Mouse (Mus musculus): ENCODE data around the gene 4931406C07Rik. TPM values are rescaled to one million over a fixed set of nuclear protein-coding genes. Genes with fewer than 3 reads are reported as not detected.
"Not testable (repeated sequence)": the region's sequence is repeated elsewhere in the genome, so short reads cannot be mapped to it uniquely, and the experiment has no call there.

4931406C07Rik gene
- polyA plus RNA-seq (2011; ENCODE audit: insufficient read length, low read depth, missing spikeins): 40.8 and 51.0 TPM in 2 replicates

DNA sequence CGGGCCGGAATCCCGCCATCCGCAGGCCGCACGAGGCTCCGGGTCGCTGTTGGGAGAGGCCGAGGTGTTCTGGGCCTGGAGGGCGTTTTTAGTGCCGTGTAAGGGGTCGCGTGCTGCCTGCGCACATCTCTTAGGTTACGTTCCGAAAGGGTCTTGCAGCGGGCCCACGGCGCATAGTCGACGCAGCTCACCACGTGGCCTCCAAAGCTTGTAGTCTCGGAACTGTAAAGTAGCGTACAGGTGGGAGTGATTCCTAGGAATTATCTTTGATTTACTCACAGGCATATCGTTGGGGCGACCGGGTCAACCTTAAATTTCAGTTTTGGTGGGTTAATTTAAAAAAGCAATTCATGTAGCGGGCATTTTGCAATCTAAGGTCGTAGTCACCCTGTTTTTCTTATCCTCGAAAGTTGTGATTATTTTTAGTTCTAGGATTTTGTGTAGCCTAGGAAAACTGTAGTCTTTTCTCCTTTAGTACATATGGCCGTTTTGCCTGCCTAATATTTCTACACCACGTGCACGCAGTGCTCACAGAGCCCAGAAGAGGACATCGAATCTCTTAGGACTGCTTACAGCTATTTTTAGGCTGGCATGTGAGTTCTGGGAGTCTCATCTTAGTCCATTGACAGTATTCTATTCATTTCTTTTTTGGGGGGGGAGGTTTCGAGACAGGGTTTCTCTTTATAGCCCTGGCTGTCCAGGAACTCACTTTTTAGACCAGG lies at the start of gene 4931406C07Rik:
Gene 4931406C07Rik, minus strand, starts transcription at position 51 of the 722 bp plus-strand sequence.
- no peak for TF ChIP-seq POLR2A (IDR thresholded peaks at IDR 0.05; ENCODE audit: low read depth, low read length)
- no peak for TF ChIP-seq CTCF (IDR thresholded peaks at IDR 0.05; ENCODE audit: borderline replicate concordance, insufficient read depth, low read length)
- H3K27ac ChIP-seq (ENCODE audit: insufficient read depth, low read length): peak within 1 kb of the TSS; percentile 41
- H3K4me3 ChIP-seq (ENCODE audit: insufficient read depth, low read length): peak within 1 kb of the TSS; percentile 93
- H3K4me1 ChIP-seq (ENCODE audit: control insufficient read depth, insufficient read depth, low read length): no peaks in the 10 kb centered on the region; the same call in 1 of the 2 replicates

GRCm38 (mm10) chr9:15349925-15350324 lies 43.7 kb upstream of the 4931406C07Rik start:
- TF ChIP-seq POLR2A (IDR thresholded peaks at IDR 0.05; ENCODE audit: low read depth, low read length): no peak
- no peak for TF ChIP-seq CTCF (IDR thresholded peaks at IDR 0.05; ENCODE audit: borderline replicate concordance, insufficient read depth, low read length)
- Histone ChIP-seq H3K4me1 (ENCODE audit: control insufficient read depth, insufficient read depth, low read length) (no peaks in the 10 kb centered on the region), H3K27ac (ENCODE audit: insufficient read depth, low read length) (no peak overlapping the region), H3K4me3 (ENCODE audit: insufficient read depth, low read length) (no peak overlapping the region)

- TF ChIP-seq POLR2A (IDR thresholded peaks at IDR 0.05; ENCODE audit: low read depth, low read length) (no peak), CTCF (IDR thresholded peaks at IDR 0.05; ENCODE audit: borderline replicate concordance, insufficient read depth, low read length) (no peak)
- Histone ChIP-seq H3K4me3 (ENCODE audit: insufficient read depth, low read length) (no peak overlapping the region), H3K4me1 (ENCODE audit: control insufficient read depth, insufficient read depth, low read length) (no peaks in the 10 kb centered on the region), H3K27ac (ENCODE audit: insufficient read depth, low read length) (no peak overlapping the region)
Measured at GRCm38 (mm10) chr9:15337776-15338175, 31.5 kb upstream of the 4931406C07Rik start.

- no peaks in the 10 kb centered on the region for H3K4me1 ChIP-seq (ENCODE audit: control insufficient read depth, insufficient read depth, low read length)
- no peak overlapping the region for H3K4me3 ChIP-seq (ENCODE audit: insufficient read depth, low read length)
- no peak overlapping the region for H3K27ac ChIP-seq (ENCODE audit: insufficient read depth, low read length)
- TF ChIP-seq CTCF (IDR thresholded peaks at IDR 0.05; ENCODE audit: borderline replicate concordance, insufficient read depth, low read length): no peak
- 0 out of 2 replicates have a peak, but pooled peaks have one; percentile 3 for TF ChIP-seq POLR2A (IDR thresholded peaks at IDR 0.05; ENCODE audit: low read depth, low read length)
Measured at GRCm38 (mm10) chr9:15318170-15318742, 12.0 kb upstream of the 4931406C07Rik start.

- Histone ChIP-seq H3K4me1 (ENCODE audit: control insufficient read depth, insufficient read depth, low read length) (no peaks in the 10 kb centered on the region), H3K4me3 (ENCODE audit: insufficient read depth, low read length) (no peak overlapping the region), H3K27ac (ENCODE audit: insufficient read depth, low read length) (no peak overlapping the region)
- TF ChIP-seq CTCF (IDR thresholded peaks at IDR 0.05; ENCODE audit: borderline replicate concordance, insufficient read depth, low read length): no peak
- no peak; the same call in 1 of the 2 replicates for TF ChIP-seq POLR2A (IDR thresholded peaks at IDR 0.05; ENCODE audit: low read depth, low read length)
Measured at GRCm38 (mm10) chr9:15317223-15318169, 11.2 kb upstream of the 4931406C07Rik start.

DNA sequence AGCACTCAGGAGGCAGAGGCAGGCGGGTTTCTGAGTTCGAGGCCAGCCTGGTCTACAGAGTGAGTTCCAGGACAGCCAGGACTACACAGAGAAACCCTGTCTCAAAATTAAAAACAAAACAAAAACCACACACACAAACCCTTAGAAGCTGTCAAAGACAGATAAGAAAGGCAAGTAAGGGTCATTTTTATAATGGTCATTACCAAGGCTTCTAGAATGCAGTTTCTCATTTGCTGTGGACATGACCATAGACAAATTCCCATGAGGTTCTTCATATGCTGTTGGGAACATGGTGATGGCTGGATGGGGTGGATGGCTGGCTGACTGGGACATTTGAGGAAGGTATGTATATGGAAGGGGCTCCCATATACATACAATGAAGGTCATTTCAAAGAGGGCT lies 10.0 kb upstream of the 4931406C07Rik start:
- H3K27ac ChIP-seq (ENCODE audit: insufficient read depth, low read length): not testable (repeated sequence)

DNA sequence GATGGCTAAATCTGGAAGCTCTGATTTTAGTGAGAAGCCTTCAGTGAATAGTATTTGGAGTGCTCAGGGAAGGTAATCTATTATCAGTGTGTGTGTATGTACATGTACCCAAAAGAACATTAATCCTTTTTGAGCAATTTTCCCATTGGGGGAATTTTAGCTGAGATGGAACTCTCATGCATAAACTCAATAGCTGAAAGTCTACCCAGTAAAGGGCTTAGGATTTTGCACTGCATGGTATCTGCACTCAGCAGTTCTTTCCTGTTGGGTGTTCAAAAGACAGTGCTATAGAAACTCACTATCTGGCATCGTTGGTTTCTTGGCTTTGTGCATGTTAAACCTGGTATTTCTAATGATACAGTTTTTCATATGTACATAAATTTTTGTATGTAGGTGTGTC lies 8.4 kb upstream of the 4931406C07Rik start:
- no peak for TF ChIP-seq CTCF (IDR thresholded peaks at IDR 0.05; ENCODE audit: borderline replicate concordance, insufficient read depth, low read length)
- no peak for TF ChIP-seq POLR2A (IDR thresholded peaks at IDR 0.05; ENCODE audit: low read depth, low read length)
- Histone ChIP-seq H3K4me1 (ENCODE audit: control insufficient read depth, insufficient read depth, low read length) (no peaks in the 10 kb centered on the region), H3K4me3 (ENCODE audit: insufficient read depth, low read length) (no peak overlapping the region), H3K27ac (ENCODE audit: insufficient read depth, low read length) (no peak overlapping the region)

More for the DNA sequence above, 10.0 kb upstream of the 4931406C07Rik start:
- H3K4me1 ChIP-seq (ENCODE audit: control insufficient read depth, insufficient read depth, low read length); H3K4me3 ChIP-seq (ENCODE audit: insufficient read depth, low read length): not testable (repeated sequence)

DNA sequence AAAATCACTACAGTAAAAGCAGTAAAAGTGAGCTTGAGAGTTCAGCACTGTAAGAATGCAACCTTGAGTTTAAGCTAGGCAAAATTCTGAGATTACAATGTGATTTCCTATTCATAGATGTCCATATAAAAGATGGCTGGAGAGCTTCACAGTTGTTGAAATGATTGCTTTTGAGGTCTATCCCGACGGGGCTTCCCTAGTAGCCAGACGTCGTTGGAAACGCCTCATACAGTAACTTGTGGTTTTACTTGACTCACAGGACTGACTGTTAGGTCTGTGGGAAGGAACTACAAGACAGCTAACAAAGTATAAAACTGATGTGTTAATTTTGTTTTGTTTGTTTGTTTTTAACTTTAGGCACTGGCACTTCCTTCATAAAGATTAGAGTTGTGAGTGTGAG lies 7.4 kb upstream of the 4931406C07Rik start:
- no peak overlapping the region for H3K4me3 ChIP-seq (ENCODE audit: insufficient read depth, low read length)
- H3K27ac ChIP-seq (ENCODE audit: insufficient read depth, low read length): no peak overlapping the region
- TF ChIP-seq POLR2A (IDR thresholded peaks at IDR 0.05; ENCODE audit: low read depth, low read length) (no peak), CTCF (IDR thresholded peaks at IDR 0.05; ENCODE audit: borderline replicate concordance, insufficient read depth, low read length) (no peak)
- no peaks in the 10 kb centered on the region for H3K4me1 ChIP-seq (ENCODE audit: control insufficient read depth, insufficient read depth, low read length)

DNA sequence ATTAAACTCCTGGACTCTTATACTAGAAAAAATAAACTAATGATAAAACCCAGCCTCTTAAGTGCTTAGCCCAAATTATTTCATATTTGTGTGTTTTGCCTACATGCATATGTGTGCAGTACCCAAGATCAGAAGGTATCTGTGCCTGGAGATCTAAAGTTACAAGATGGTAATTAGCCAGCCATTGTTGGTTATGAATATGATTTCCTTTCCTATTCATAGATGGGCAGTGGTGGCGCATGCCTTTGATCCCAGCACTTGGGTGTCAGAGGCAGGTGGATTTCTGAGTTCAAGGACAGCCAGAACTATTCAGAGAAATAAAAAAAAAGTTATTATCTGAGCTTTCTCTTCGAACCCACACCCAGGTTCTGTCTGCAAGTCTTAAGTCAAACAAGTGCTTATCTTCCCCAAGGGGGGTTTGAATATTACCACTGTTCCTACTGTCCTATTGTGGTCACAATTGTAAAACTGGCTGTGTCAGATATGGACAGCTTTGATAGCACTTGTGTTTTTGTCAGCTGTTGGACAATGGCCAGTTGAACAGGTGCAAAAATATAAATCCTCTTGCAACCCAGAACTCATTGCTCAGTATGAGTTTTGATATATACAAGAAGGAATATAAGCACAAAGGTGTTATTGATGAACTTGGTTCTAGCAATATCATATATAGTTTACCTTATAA lies 5.9 kb upstream of the 4931406C07Rik start:
- no peak overlapping the region for H3K4me3 ChIP-seq (ENCODE audit: insufficient read depth, low read length)
- TF ChIP-seq CTCF (IDR thresholded peaks at IDR 0.05; ENCODE audit: borderline replicate concordance, insufficient read depth, low read length): no peak
- TF ChIP-seq POLR2A (IDR thresholded peaks at IDR 0.05; ENCODE audit: low read depth, low read length): no peak
- no peak overlapping the region for H3K27ac ChIP-seq (ENCODE audit: insufficient read depth, low read length)
- H3K4me1 ChIP-seq (ENCODE audit: control insufficient read depth, insufficient read depth, low read length): no peaks in the 10 kb centered on the region

Measured in embryonic fibroblast, embryonic 13.5 days (primary cell).